Mouse (Mus musculus): ENCODE data around the gene Rufy2.
"Not testable (repeated sequence)": the region's sequence is repeated elsewhere in the genome, so short reads cannot be mapped to it uniquely, and the experiment has no call there.

Gene Rufy2

DNA sequence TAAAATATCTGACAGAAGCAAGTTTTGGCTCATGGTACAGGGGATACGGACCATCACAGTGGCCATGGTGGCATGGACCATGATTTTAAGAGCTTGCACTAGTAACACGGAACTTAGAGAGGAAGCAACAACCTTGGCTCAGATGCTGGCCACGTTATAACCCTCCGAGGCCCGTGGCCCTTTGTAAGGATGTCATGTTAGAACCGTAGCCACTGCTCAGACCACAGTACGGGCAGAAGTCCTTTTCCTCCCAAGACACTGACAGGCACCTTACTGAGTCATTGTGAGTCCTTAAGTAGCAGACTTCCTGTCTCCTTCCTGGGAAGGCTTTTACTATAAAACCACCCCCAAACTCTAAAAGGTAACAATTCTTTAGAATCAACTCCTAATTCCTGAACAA is 71.2 kb downstream of the Rufy2 start:
- DNase-seq (ENCODE audit: low read depth, low spot score) = no peak

DNA sequence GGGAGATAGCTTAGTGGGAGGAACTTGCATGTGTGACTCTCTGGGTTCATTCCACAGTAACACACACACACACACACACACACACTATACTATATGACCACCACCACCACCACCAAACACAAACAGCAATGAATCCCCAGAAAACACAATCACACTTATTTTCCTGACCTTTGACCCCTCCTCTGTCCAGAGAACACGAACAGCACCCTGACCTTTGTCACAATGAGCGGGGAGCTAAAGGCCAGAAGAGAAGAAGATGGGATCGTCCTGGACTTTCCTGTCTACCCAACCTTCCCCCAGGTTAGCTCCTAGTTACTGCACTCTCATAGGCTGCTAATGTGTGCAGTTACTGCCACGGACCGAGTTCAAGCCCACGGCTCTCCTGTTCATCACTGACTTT is 72.0 kb downstream of the Rufy2 start:
- no peak for DNase-seq (ENCODE audit: low read depth, low spot score)

DNA sequence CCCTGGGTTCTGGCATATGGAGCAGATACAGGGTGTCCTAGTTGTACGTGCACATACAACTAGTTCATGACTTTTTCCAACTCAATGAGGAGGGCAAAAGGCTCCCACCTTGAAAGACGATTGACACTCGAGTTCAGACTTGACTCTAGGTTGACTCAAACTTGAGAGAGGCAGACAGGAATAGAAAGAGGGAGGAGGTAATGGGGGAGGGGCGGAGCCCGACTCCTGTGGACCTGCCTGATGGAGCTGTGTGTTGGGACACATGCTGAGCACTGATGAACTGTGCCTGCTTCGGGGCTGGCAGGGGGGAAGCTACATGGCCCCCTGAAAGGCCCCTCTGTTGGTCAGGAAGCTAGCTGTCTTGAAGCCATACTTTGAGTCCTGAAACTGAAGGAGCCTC is 73.0 kb downstream of the Rufy2 start:
- no peak for DNase-seq (ENCODE audit: low read depth, low spot score)

DNA sequence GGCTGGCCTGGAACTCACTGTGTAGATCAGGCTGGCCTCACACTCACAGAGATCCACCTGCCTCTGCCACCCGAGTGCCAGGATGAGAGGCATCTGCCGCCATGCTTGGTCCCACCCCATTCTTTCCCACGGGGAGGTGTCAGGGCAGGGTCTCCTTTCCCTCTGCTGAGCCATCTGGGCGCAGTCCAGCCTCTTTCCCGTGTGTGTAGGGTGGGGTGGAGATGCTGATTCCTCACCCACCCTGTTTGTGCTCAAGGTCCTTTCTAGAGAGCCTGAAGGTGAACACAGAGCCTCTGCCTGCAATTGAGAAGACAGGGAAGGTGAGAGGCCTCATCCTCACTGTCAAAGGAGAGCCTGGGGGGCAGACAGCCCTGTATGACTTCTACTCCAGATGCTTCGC is 74.0 kb downstream of the Rufy2 start:
- DNase-seq (ENCODE audit: low read depth, low spot score) = not testable (repeated sequence)

DNA sequence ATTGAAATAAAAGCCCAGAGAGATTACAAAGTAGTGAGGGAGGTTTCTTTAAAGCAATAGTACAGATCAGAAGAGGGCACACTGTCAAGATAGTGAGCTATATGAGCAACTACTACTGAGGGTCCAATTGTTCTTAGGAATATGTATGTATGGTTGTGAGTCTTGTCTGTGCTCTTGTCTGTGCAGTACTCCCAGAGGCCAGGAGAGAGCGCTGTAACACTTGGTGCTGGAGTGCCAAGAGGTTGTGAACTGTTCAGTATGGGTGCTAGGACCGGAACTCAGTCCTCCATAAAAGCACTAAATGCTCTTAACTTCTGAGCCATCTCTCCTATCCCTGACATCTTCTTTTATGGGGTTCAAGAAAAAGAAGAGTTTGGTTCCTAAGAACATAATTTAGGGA is 74.6 kb downstream of the Rufy2 start:
- DNase-seq (ENCODE audit: low read depth, low spot score) = no peak

- peak; percentile 52 for DNase-seq (ENCODE audit: low read depth, low spot score)
Measured at GRCm38 (mm10) chr10:63056966-63057750, 77.1 kb downstream of the Rufy2 start.

DNA sequence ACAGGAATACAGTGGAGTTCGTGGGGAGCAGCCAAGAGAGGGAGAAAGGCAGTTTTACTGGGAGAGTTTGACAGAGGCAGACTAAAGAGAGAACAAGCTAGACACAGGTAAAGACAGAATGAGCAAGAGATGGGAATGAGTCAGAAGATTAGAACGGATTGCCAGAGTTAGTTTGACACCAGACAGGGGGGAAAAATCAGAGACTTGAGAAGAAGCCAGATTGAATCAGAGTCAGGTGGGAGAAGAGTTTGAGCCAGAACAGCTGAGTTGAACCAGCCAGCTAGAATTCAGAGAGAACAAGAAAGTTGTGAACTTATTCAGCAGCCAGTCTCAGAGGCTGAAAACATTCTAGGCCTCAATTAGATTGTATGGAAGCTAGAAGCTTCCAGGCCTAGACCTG is 79.8 kb downstream of the Rufy2 start, which contains the start of gene Pbld1:
Gene Pbld1 (plus strand): TSS at position 301 of the 400 bp plus-strand sequence.
- no peak for DNase-seq (ENCODE audit: low read depth, low spot score)

DNA sequence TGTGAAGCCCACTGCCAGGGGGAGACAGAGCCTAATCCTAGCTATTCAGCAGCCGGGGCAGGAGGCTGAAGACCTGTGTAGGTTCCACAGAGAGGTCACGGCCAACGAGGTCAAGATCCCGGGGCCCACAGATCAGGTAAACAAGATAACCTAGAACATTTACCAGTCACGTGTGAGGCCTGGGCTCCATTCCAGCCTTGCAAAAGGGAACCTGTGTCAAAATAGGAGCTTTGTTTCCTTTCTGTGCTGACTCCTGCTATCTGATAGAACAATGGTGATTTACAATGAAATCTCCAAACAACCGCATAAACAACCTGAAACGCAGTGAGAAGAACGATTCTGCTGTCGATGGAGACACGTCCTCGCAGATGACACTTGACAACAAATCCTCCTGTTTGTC is 80.4 kb downstream of the Rufy2 start:
- no peak for DNase-seq (ENCODE audit: low read depth, low spot score)

DNA sequence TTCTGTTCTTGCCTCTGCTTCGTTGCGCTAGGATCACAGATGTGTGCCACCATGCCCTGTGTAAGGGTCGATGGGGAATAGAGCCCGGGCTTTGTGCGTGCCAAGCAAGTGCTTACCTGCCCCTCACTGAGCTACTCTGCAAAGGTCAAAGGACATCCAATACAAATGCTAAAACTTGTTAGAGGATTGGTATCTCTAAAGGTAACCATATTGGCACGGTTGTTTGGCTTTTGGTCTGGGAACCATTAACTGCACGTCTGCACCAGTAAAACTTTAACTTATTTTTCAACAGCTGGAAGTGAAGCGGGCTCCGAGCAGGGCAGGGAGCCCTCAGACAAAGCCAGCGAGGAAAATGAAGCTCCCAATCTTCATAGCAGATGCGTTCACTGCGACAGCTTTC is 81.2 kb downstream of the Rufy2 start:
- no peak for DNase-seq (ENCODE audit: low read depth, low spot score)

DNA sequence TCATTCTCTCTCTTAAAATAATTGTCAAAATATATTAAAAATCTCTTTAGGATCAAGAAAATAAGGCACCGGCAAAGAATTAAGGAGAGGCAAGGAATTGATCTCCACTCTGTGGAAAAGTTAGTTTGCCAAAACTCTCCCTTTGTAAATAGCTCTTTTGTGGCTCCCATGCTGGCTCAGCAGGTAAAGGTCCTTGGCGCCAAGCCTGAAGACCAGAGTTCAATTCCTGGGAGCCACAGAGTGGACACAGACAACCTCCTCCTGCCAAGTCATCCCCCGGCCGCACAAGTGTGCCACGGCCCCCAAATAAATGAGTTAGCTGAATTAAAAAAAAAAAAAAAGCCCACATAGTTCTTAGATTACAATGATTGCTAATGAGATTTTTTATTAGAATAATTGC is 82.7 kb downstream of the Rufy2 start:
- DNase-seq (ENCODE audit: low read depth, low spot score) = no peak

- DNase-seq (ENCODE audit: low read depth, low spot score) = no peak
Measured at GRCm38 (mm10) chr10:63063365-63063764, 83.3 kb downstream of the Rufy2 start.

GRCm38 (mm10) chr10:63064516-63064915 is 84.5 kb downstream of the Rufy2 start:
- DNase-seq (ENCODE audit: low read depth, low spot score) = no peak

GRCm38 (mm10) chr10:63065561-63065960 is 85.5 kb downstream of the Rufy2 start:
- DNase-seq (ENCODE audit: low read depth, low spot score) = no peak

DNA sequence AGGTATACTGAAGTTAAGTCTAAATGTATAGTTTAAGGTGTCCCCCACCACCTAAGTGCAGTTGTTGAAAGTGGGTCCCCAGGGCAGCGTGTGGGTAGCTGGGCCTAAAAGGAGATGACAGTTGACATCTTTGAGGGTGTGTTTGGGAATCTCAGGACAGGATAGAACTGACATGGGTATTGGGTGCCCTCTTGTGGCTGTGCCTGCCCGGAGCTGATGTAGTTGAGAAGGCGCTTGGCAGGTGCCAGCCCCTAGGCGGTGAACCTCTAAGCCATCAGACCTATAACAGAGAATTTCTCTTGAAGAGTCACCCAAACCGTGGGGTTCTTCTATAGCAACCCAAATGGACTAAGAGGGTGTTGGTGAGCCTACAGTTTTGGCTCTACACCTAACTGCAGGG is 86.0 kb downstream of the Rufy2 start:
- DNase-seq (ENCODE audit: low read depth, low spot score) = no peak
